Mouse (Mus musculus) heart, postnatal 0 days (tissue): ENCODE measurements at regions not wholly inside any gene's neighbourhood (a gene's known extent, or its start where the extent isn't known, plus 50 kb on each side); places are given as distances from the start of the nearest gene placed in this dataset.

Experiments used
- ATAC-seq: fragments of 200-750 bp; cut with Nextera tagmentation; 2 replicates; pipeline ENCODE4 v1.8.0; 2017; ENCODE audit warnings: low read depth, moderate number of reproducible peaks, moderate library complexity; ENCODE audit not compliant: insufficient read depth
- DNase-seq: peaks from one replicate; pipeline ENCODE4 v3.0.0-alpha.2; 2016; ENCODE audit warnings: low spot score
- H3K27ac ChIP-seq: fragments of 300-500 bp; sonication (generic); 2 replicates; pipeline ENCODE4 v1.5.1; 2014; ENCODE audit warnings: low read depth, mild to moderate bottlenecking
- H3K27me3 ChIP-seq: fragments of 300-500 bp; sonication (generic); 2 replicates; pipeline ENCODE4 v1.6.1; 2014; ENCODE audit warnings: low read length, mixed read lengths; ENCODE audit not compliant: control insufficient read depth, insufficient read depth
- H3K36me3 ChIP-seq: fragments of 300-500 bp; sonication (generic); replicated peaks from 2 replicates; pipeline ENCODE4 v1.6.1; 2014; ENCODE audit warnings: low read length, mixed read lengths; ENCODE audit not compliant: control insufficient read depth, insufficient read depth
- H3K4me1 ChIP-seq: fragments of 300-500 bp; sonication (generic); 2 replicates; pipeline ENCODE4 v1.6.1; 2014; ENCODE audit warnings: antibody characterized with exemption; ENCODE audit not compliant: control insufficient read depth, insufficient read depth
- H3K4me2 ChIP-seq: fragments of 300-500 bp; sonication (generic); 2 replicates; pipeline ENCODE4 v1.6.1; 2014; ENCODE audit warnings: low read depth, mild to moderate bottlenecking, low read length, moderate library complexity
- H3K4me3 ChIP-seq: fragments of 300-500 bp; sonication (generic); 2 replicates; pipeline ENCODE4 v1.5.1; 2014; ENCODE audit warnings: low read depth, low read length
- H3K9ac ChIP-seq: fragments of 300-500 bp; sonication (generic); replicated peaks from 2 replicates; pipeline ENCODE4 v1.6.1; 2014; ENCODE audit warnings: low read depth, low read length, mixed read lengths
- H3K9me3 ChIP-seq: fragments of 300-500 bp; sonication (generic); replicated peaks from 2 replicates; pipeline ENCODE4 v1.6.1; 2016; ENCODE audit warnings: low read length; ENCODE audit not compliant: control insufficient read depth
- CTCF ChIP-seq: IDR thresholded peaks from 2 replicates; pipeline ENCODE4 v1.5.1; 2016; ENCODE audit warnings: antibody characterized with exemption, control low read depth, low read depth
- EP300 ChIP-seq: IDR thresholded peaks from 2 replicates; pipeline ENCODE4 v1.6.1; 2016; ENCODE audit warnings: antibody characterized with exemption, low read depth
- WGBS: fragments of 180-500 bp; shearing (Covaris S2); extraction: QIAGEN DNeasy Blood & Tissue Kit; methylation state at CpG from one replicate; pipeline ENCODE4 v1.1.7; 2014; 5-methylcytosine and 5-hydroxymethylcytosine counted together

DNA sequence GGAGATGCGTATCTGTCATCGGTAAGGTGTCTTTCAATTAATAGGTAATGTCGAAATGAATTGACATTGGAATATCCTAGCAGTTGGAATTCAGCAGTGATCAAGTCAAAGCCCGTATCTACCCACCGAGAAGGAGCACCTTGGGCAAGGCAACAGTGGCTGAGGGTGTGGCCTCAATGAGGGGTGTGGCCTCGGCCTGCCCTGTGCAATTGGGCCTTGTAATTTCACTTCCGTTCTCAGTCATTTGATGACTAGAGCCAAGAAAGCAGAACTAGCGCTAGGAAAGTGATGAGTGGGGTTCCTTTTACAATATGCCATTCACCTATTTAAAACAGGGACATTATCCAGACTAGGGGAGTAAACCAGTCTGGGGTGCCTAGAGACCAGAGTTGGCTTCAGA lies 77.6 kb downstream of the Elovl4 start:
- H3K27ac ChIP-seq = no peak overlapping the region
- DNase-seq (no peak), ATAC-seq (no peak)
- H3K9ac ChIP-seq = no peak overlapping the region
- 77% methylated on average over 8 of the region's 8 CpGs for WGBS
- H3K27me3 ChIP-seq = no peaks in the 10 kb centered on the region
- no peak overlapping the region for H3K4me2 ChIP-seq
- TF ChIP-seq EP300 = no peak
- TF ChIP-seq CTCF = no peak
- H3K4me3 ChIP-seq = no peak overlapping the region
- H3K4me1 ChIP-seq = no peaks in the 10 kb centered on the region
- no peaks in the 10 kb centered on the region for H3K36me3 ChIP-seq
- H3K9me3 ChIP-seq = no peaks in the 10 kb centered on the region

DNA sequence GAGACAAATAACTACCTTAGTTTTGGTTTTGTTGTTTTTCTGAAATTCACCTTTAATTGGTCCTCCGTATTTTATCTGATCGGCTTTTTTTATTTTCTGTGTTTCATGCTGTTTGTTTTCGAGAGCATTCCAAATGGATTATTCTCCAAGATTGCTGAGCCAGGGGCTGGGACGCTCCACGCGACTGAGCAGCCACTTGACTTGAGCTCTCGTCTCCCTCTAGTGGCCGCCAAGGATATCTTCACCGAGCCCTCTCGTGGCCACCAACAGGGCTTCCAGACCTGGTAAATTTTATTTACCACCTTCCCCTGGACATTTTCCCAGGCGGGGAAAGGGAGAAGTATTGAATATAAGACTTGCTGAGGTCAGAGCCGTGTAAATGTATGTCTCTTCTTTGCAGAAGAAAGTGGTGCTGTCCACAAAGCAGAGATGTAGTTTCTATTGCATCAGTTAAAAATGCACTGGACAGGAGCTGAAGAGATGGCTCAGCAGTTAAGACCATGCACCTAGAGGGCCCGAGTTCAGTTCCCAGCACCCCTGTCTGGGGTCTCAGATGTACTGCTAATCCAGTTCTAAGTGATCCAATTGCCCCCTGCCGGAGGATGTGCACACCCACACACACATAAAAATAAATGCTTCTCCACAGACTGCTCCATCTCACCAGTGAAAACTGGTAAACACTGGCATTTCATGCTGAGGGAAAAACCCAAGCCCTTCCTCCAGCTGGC lies 78.5 kb downstream of the Elovl4 start:
- WGBS = 9% methylated on average over 14 of the region's 14 CpGs
- peak; percentile 80 for DNase-seq
- Histone ChIP-seq H3K27me3 (no peaks in the 10 kb centered on the region), H3K36me3 (no peaks in the 10 kb centered on the region), H3K4me2 (peak overlapping the region; percentile 59), H3K27ac (no peak overlapping the region), H3K9ac (no peak overlapping the region), H3K4me1 (no peaks in the 10 kb centered on the region), H3K4me3 (peak overlapping the region; percentile 31), H3K9me3 (no peaks in the 10 kb centered on the region)
- TF ChIP-seq EP300 = no peak
- peak; percentile 85 for TF ChIP-seq CTCF
- peak; percentile 85 for ATAC-seq

- Histone ChIP-seq H3K9me3 (no peaks in the 10 kb centered on the region), H3K4me3 (peak overlapping the region; percentile 31), H3K4me1 (no peaks in the 10 kb centered on the region), H3K27me3 (no peaks in the 10 kb centered on the region), H3K36me3 (no peaks in the 10 kb centered on the region), H3K27ac (no peak overlapping the region), H3K4me2 (peak overlapping the region; percentile 59), H3K9ac (no peak overlapping the region)
- ATAC-seq (no peak), DNase-seq (no peak)
- WGBS = 44% methylated on average over 16 of the region's 16 CpGs
- TF ChIP-seq CTCF (no peak), EP300 (no peak)
Observed at GRCm38 (mm10) chr9:83726979-83727378, 79.1 kb downstream of the Elovl4 start.

GRCm38 (mm10) chr9:83726105-83726504 lies 80.0 kb downstream of the Elovl4 start:
- Histone ChIP-seq H3K27me3 (no peaks in the 10 kb centered on the region), H3K9me3 (no peaks in the 10 kb centered on the region), H3K27ac (no peak overlapping the region), H3K36me3 (no peaks in the 10 kb centered on the region), H3K4me2 (no peak overlapping the region), H3K9ac (no peak overlapping the region), H3K4me3 (no peak overlapping the region), H3K4me1 (no peaks in the 10 kb centered on the region)
- 43% methylated on average over 9 of the region's 9 CpGs for WGBS
- TF ChIP-seq CTCF (no peak), EP300 (no peak)
- DNase-seq (peak; percentile 62), ATAC-seq (peak; percentile 47; the same call in 1 of the 2 replicates)

GRCm38 (mm10) chr9:83725545-83725944 lies 80.5 kb downstream of the Elovl4 start:
- no peaks in the 10 kb centered on the region for H3K27me3 ChIP-seq
- H3K27ac ChIP-seq = no peak overlapping the region
- no peaks in the 10 kb centered on the region for H3K9me3 ChIP-seq
- H3K4me2 ChIP-seq = no peak overlapping the region; the same call in 1 of the 2 replicates
- TF ChIP-seq EP300 (no peak), CTCF (no peak)
- DNase-seq (no peak), ATAC-seq (no peak)
- H3K4me3 ChIP-seq = no peak overlapping the region
- WGBS = 61% methylated on average over 8 of the region's 8 CpGs
- no peak overlapping the region for H3K9ac ChIP-seq
- no peaks in the 10 kb centered on the region for H3K4me1 ChIP-seq
- no peaks in the 10 kb centered on the region for H3K36me3 ChIP-seq

GRCm38 (mm10) chr9:83720982-83721381 lies 85.1 kb downstream of the Elovl4 start:
- Histone ChIP-seq H3K36me3 (no peaks in the 10 kb centered on the region), H3K9me3 (no peaks in the 10 kb centered on the region), H3K9ac (no peak overlapping the region), H3K4me2 (no peak overlapping the region), H3K27me3 (no peaks in the 10 kb centered on the region), H3K4me3 (no peak overlapping the region), H3K4me1 (0 out of 2 replicates have a peak, but pooled peaks cover 9% of the 10 kb centered on the region), H3K27ac (no peak overlapping the region)
- TF ChIP-seq EP300 (no peak), CTCF (no peak)
- no peak for DNase-seq
- WGBS = 52% methylated on average over 2 of the region's 2 CpGs
- ATAC-seq = no peak
